Mouse (Mus musculus): Measurements from ENCODE around the gene Psmd11.
"Not testable (repeated sequence)": the region's sequence is repeated elsewhere in the genome, so short reads cannot be mapped to it uniquely, and the experiment has no call there.

Gene Psmd11

DNA sequence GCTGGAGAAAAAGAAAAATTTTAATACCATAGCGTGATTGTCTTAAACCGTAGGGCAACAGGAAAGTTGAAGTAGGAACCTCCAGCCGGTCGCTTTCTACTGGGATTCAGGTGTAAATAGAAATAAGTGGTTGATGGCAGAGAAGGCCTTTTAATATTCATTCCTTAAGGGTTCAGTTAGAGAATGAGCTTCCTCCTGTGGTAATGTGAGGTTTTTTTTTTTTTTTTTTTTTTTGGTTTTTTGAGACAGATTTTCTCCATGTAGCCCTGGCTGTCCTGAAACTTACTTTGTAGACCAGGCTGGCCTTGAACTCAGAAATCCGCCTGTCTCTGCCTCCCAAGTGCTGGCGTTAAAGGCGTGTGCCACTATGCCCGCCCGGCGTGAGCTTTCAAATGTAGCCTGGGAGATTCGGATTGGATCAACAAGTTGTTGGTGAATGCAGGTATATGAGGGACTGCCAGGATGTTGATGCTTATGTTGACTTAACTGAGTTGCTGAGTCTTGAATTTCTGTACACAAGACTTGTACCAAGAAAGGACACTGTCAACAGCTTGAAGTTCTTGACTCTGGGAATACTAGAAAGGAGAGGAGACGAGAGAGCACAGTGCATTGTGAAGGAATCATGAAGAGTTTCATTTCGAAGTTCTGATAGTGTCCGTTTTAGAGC lies 1.2 kb downstream of the Psmd11 start:
- no peak for DNase-seq

DNA sequence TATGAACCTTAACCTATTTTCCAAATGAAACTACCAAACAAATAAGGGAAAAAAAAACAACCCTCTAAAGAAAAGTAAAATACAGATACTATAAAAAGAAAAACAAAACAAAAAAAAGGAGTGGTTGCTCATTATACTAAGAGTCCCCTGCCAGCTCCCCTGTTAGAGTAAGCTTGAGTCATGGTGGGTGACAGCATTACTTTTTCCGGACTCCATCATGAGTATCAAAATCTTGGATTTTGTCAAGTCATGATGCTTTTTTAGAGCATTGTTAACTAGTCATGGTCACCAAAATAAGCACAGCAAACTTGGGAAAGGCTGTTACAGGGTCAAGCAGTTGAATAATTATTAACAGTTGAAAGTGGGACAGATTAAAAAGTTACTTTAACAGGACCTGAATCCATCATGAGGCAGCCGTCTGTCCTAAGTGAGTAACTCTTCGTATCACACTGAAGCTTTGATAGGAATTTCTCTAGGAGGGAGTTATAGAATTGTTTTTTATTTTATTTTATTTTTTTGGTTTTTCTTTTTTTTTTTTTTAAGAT lies 2.0 kb downstream of the Psmd11 start:
- DNase-seq: no peak

DNA sequence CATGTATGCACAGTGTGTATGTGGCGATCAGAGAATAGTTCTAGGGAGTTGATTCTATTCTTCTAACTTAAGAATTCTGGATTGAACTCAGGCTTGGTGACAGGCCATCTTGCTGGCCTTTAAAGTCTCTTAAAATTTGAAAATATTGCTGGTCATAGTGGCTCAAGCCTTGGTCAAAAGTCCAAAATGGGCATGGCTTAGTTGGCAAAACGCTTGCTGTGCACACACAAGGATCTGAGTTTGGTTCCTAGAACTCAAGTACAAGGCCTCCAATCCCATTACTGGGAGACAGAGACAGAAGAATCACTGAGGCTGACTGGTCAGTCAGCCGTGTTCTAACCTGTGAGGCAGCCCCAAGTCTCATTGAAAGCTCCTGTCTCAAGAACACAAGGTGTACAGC lies 18.5 kb downstream of the Psmd11 start:
- DNase-seq: no peak

DNA sequence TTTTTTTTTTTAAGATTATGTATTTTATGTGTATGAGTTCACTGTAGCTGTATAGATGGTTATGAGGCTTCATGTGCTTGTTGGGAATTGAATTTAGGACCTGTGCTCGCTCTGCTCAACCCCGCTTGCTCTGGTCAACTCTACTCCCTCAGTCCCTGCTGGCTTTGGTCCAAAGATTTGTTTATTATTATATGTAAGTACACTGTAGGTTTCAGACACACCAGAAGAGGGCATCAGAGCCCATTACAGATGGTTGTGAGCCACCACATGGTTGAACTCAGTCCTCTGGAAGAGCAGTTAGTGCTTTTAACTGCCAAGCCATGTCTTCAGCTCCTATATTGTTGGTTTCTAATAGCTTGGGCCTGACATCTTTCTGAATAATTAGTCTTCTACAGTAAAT lies 21.4 kb downstream of the Psmd11 start:
- DNase-seq: peak in 1 of 2 experiments; percentile 40

DNA sequence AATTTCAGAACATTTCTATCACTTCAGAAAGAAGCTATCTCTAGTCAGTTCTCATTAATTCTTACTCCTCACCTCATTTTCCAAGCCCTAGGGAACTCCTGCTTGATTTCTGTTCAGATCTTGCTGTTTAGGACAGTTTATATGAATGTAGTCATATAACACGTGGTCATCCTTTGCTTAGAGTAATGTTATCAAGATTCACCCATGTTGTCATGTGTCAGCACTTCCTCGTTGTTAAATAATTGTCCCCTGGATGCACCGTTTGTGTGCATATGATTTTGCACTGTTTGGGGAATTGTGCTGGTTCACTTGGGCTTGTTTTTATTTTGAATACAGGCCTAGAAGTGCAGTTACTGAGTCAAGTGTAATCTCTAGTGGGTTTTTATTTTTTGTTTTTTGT lies 23.8 kb downstream of the Psmd11 start:
- DNase-seq: no peak

DNA sequence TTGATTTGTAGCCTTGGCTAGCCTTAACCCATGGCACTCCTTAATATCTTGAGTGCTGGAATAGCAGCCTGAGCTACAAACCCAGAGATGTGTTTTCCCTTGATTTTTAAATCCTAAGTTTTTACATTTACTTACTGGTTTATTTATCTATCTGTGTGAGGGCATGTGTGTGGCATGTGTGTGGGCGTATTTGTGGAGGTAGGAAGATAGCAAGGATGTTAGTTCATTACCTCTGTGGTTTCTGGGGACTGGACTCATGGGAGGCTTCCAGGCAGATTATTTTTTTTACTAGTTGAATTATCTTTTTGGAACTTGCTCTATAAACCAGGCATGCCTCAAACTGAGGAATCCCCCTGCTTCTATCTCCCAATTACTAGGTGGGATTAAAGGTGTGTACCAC lies 24.8 kb downstream of the Psmd11 start:
- DNase-seq: no peak

DNA sequence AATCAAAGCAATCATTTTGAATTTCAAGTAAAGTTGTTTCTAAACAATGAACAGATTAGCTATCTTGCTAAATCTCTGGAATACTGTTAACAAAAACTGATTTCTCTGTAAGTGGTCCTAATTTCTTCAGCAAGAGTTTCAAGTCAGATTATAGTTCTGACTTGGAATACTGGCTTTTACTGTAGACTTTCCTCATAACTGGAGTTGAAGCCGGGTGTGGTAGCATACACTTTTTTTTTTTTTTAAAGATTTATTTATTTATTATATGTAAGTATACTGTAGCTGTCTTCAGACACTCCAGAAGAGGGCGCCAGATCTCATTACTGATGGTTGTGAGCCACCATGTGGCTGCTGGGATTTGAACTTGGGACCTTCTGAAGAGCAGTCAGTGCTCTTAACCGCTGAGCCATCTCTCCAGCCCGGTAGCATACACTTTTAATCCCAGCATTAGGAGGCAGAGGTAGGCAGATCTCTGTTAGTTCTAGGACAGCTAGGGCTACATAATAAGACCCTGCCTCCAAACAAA lies 35.3 kb downstream of the Psmd11 start:
- DNase-seq: not testable (repeated sequence)

DNA sequence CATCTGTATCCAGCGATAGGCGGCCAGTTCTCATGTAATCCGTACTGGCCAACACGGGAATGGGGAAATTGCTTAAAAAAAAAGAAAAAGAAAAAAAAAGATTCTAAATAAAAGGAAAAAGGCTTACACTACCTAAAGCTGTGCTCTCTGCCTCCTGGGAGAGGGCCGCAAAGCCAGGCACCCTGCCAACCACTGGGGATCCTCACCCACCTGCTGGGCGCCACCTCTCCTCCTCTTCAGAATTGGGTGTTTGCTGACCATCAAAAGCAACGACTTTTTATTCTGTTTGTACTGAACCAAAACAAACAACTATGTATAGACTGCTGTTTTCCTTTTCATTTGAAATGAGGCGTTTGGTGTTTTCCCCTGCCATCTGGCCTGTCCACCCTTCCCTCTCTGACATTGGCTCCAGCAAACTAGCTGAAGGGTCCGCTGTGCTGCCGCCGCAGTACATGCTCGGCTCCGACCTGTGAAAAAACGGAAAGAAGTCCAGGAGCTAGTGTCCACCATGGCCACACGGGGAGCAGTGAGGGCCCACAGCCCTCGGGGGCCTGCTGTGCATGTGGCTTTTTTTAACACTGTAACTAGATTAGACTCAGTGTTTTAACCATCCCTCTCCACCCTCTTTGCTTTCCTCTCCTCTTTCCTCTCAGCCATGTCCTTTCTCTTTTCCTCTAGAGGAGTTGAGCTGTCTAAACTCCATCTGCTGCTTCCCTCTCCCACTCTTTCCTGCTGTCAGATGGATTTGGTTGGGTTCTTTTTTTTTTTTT lies 43.6 kb downstream of the Psmd11 start:
- peak; percentile 64 to 69 for DNase-seq

DNA sequence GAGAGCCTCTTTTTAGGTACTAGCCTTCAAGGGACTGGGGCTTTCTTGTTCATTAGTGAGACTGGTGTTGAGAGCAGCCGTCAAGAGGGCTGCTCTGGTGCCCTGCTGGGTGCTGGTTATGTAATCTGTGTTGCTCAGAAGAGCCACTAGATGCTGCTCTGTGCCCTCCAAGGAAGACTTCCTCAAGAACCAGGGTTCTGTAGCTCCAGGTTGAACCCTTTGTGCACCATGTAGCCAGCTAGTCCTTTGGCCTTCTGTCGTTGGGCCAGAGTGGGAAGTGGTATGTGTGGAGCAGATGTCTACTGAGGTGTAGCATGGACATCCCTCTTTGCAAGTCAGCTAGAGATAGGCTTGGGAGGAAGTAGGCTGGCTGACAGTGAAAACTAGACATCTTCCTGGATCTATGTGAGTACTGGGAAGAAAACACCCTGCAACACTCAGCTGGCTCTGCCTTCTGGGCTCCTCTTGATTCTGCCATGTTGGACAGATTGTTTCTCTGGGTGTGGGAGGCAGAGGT lies 45.8 kb downstream of the Psmd11 start:
- peak; percentile 87 for DNase-seq

DNA sequence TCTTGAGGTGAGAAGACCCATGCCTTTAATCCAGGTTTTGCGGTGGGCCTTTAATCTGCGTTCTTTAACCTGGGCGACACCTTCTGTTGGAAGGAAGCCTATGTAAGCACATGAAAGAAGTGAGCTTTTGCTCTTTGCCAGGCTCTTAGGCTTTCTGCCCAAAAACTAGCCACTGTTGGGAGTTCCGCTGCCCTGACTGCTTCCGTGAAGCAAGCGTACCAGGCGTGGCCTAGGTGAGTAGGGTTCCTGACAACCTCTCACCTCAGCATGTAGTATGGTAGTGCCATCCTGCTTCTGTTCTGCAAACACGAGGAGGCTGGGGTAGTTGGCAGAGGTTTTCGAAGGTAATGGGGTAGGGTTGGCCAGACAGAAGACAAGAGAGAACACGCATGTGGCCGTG lies 46.4 kb downstream of the Psmd11 start:
- DNase-seq: peak; percentile 36 to 48

DNA sequence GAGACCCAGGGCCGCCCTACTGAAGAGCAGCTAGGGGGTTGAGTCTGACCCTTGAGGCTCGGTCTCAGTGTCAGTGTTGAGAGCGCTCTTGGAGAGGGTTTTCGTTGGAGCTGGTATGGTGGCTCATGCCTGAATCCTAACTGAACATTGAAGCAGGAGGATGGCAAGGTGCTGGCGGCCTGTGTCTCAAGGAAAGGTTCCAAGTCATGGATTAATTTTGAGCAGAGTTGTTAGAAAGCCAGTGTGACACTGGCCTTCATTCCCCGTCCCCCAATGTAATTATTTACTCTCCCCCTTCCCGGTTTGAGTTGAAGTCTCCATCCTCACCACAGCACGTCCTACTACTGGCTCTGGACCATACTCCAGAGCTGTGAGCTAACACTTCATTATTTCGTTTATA lies 47.1 kb downstream of the Psmd11 start:
- no peak for DNase-seq

DNA sequence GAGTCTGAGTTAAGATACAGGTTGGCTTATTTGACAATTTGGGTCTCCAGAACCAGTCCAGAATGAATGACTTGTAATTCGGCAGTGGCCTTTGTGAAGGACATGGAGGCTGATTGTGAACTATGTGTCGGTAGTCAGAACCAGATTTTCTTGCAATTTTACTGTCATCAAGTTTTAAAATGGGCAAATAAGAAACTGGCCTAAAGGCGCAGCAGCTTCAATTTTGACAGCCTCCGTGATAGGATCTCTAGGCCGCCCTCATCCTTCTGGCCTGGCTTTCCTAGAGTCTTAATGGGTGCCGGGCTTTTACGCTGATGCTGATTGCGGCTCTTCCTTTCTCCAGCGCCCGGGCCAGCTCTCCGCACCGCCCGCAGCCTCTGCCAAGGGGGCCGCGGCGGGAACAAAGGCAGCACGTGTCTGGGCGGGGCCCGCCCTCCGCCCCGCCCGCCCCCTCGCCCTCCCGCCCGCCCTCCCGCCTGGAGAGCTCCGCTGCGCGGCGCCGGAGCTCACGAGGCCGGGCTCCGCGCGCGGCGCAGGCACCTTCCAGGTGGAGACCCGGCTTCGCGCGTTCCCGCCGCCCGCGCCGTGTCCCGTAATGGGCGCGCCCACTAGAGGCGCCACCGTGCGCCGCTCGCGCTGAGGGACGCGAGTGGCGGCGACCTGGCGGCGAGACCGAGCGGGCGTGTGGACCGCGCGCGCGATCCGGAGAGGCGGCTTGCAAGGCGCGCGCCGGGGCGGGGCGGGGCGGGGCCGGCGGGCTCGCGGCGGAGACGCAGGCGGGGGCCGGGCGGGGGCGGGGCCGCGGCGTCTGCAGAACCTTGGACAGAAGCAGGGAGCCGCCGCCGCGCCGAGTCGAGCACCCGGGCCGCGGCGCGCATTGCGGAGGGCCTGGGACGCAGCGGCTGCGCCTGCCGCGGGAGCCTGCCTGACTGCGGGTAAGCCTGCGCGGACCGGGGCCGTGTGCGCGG lies 48.1 kb downstream of the Psmd11 start, which contains the start of gene Cdk5r1:
TSS of gene Cdk5r1 (plus strand) at position 802 of the 968 bp plus-strand sequence.
- DNase-seq: peak; percentile 97 to 98

DNA sequence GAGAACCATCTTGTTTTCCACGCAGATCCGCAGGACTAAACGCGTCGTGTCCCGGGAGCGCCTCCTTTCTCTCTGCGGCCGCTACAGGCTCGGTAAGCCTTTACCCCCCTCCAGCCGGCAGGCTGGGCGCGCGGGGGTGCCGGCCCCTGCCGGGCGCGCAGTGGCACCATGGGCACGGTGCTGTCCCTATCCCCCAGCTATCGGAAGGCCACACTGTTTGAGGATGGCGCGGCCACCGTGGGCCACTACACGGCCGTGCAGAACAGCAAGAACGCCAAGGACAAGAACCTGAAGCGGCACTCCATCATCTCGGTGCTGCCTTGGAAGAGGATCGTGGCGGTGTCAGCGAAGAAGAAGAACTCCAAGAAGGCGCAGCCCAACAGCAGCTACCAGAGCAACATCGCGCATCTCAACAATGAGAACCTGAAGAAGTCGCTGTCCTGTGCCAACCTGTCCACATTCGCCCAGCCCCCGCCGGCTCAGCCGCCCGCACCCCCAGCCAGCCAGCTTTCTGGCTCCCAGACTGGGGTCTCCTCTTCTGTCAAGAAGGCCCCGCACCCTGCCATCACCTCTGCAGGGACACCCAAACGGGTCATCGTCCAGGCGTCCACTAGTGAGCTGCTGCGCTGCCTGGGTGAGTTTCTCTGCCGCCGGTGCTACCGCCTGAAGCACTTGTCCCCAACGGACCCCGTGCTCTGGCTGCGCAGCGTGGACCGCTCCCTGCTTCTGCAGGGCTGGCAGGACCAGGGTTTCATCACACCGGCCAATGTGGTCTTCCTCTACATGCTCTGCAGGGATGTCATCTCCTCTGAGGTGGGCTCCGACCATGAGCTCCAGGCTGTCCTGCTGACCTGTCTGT lies 49.2 kb downstream of the Psmd11 start:
- DNase-seq: peak; percentile 72 to 78

DNA sequence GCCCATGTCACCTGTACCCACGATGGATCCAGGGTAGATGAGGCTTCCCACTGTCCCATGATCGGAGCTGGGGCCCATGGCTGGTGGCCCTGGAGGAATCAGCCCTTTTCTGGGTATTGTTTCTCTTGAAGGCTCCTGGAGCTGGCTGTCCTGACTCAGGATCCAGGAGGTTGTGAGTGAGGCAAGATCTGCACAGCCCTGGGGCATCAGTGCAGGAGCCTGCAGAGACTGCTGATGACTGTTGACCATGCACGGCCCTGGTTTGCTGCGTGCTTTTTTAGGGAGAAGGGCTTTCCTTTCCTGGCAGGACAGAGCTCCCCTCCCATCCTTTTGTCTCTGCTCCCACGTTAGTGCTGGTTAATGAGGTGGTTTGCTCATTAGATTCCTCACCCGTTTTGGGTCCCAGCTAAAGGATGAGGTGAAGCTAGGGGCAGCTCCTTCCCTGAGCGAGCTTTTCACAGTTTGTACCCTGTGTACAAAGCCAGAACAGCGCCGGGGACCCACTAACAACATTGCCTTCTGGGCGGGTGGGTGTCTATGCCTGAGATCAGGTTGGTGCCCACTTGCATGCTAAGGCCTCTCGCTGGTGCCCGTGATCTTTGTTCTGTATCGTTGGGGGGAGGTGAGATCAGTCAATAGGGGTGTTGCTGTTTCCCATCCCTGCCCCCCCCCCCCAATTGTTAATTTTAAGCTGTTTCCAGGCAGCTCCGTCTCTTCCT lies 50.4 kb downstream of the Psmd11 start:
- peak; percentile 50 for DNase-seq

DNA sequence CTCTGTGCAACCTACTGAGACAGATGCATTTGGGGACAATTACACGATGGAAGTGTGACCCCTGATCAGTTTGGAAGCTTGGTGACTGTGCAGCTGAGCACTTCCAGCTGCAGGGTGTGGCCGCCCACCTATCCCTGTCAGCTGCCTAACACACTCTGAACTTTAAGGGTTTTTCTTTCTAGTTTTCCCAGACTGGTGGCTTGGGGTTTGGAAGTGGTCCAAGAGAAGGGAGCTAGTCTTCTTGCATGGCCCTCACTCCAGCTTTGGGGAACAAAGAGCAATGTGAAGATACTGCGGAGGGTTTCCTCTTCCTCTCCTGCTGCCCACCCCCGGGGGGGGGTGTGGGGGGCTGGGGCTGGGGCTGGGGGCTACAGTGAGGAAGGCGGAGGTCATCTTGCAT lies 51.0 kb downstream of the Psmd11 start:
- peak; percentile 67 to 78 for DNase-seq

DNA sequence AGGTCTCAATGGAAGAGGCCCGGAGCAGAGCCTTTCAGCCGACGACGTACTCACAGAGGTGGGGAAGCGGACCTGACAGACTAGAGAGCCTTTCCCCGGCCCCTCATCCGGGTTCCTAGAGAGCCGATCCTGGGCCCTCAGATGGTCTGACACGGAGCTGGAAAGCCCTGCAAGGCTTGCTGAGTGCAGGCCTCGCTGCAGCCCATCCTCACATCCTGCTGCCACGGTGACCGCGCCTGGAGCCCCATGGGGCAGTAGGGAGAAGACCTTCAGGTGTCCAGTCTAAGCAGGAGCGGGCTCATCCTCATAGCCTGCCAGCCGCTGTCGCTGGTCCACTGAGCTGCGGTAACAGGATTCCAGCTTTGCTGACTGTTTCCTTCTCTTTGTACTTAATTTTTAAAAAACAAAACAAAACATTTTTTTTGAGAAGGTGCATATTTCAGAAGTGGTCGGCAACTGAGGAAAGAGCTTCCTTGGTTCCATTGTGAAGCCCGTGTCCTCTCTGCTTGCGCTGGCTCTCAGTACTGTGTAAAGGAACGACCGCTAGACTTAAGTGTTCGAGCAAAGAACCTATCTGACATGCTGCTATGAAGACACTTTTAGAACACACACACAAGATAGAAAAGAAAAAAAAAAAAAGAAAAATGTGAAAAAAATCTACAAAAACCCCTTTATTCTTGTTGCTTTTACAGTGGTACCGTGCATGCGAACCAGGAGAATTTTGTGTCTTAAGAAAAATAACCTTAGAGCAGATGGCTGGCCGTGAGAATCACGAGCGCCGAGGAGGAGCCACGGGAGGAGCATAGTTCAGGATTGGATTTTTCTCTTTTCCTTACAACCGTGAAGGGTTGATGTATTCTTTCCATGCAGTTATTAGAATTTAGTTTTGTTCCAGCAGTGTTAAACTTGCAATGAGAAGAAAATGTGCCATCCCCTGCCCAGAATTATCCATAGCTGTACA lies 51.8 kb downstream of the Psmd11 start:
- DNase-seq: peak; percentile 66 to 68

DNA sequence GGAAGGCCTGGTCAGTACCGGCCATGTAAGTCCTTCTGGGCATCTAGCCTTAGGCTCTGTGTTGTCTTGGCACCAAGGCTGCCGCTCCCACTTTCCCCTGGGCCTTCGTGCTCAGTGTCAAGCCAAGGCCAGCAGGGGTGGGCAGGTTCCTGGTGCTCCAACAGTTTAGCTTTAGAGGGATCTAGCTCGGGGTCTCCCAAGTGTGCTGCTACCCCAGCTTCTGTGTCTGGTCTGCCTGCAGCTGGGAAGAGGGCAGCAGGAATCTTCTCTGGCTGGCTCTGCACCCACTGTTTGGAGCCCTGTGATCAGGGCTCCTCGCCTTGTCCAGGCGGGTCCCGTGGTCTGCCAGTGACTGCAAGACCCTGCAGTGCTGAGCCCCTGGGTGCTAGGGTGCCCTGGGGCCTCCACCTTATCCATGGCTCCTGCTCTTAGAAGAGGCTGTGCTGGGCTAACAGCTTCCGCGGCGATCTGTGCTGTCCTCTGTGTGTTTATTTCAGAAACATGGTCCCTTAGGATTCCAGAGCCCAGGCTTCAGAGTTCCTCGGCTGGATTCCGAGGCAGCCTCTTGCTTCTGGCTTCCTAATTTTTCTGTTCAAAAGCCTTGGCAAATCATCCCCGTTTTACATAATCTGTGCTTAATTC lies 53.1 kb downstream of the Psmd11 start:
- DNase-seq: peak in 1 of 2 experiments; percentile 47

DNA sequence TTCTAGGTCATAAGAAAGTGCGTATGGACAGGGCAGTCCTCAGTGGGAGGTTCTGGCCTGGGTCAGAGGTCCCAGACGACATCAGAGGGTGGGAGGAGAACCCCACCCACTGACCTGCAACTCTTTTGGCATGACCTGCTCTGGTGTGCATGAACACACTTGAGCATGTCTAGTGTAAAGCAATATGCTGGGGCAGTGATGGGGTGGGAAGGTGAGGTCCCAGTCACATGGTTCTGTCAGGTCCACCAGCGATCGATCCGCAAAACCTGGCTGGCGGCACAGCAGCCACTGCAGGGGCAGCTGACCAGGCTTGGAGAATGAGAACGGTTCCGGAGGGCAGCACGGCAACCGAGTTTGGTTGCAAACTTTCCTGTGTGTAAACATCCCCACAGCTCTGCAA lies 53.9 kb downstream of the Psmd11 start:
- peak in 1 of 2 experiments; percentile 33 for DNase-seq

DNA sequence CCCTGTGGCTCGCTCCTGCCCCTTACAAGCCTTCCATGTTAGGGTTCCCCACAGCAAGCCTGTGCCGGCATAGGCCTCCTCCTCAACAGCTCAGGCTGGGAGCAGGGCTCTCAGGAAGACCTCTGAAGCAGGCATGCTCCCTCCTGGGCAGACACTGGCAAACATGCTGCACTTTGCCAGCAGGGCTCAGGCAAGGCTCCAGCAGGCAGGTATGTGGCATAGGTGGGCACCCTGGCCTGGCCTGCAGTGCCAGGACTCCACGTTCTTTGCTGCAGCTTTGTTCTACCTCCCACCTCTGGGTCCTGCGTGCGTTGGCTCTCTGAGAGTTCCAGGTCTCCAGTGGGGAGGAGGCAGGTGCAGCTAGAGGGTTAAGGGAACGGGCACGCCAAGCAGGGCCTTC lies 54.5 kb downstream of the Psmd11 start:
- DNase-seq: peak in 1 of 2 experiments; percentile 56
